Mouse (Mus musculus) MEL (cell line): ENCODE results near the gene Hs6st1.
A peak's percentile ranks its signal among the peaks of the same experiment; 100 is the strongest.

Source experiments
- BHLHE40 ChIP-seq: IDR thresholded peaks from 2 replicates; pipeline ENCODE4 v1.6.1; 2012; ENCODE audit warnings: low read depth, mild to moderate bottlenecking, inconsistent platforms, low read length, improper control_type of control experiment, borderline replicate concordance
- CTCF ChIP-seq, 3 experiments: IDR thresholded peaks in 2 of 3; conservative IDR thresholded peaks in 1 of 3; 2 replicates each; pipeline ENCODE4 v1.5.1; 2011 to 2012; ENCODE audit warnings: low read length in 3 of 3, low read depth in 2 of 3, mild to moderate bottlenecking in 2 of 3, improper control_type of control experiment in 1 of 3, inconsistent platforms in 1 of 3, mixed read lengths in 1 of 3, moderate library complexity in 1 of 3; ENCODE audit not compliant: control insufficient read depth in 1 of 3, insufficient read depth in 1 of 3, poor library complexity in 1 of 3, severe bottlenecking in 1 of 3
- E2F4 ChIP-seq: IDR thresholded peaks from 2 replicates; pipeline ENCODE4 v1.6.1; 2011; ENCODE audit warnings: low read depth, low read length, improper control_type of control experiment, borderline replicate concordance
- ETS1 ChIP-seq: IDR thresholded peaks from 2 replicates; pipeline ENCODE4 v1.6.1; 2012; ENCODE audit warnings: low read depth, mild to moderate bottlenecking, inconsistent platforms, low read length, improper control_type of control experiment, moderate library complexity
- GABPA ChIP-seq: IDR thresholded peaks from 2 replicates; pipeline ENCODE4 v1.6.1; 2012; ENCODE audit warnings: low read depth, mild to moderate bottlenecking, inconsistent platforms, low read length, improper control_type of control experiment, moderate library complexity
- MAFK ChIP-seq: IDR thresholded peaks from 2 replicates; pipeline ENCODE4 v1.6.1; 2011; ENCODE audit warnings: low read depth, mild to moderate bottlenecking, low read length, improper control_type of control experiment, borderline replicate concordance
- NRF1 ChIP-seq: IDR thresholded peaks from 2 replicates; pipeline ENCODE4 v1.6.1; 2014; ENCODE audit warnings: low read depth, mild to moderate bottlenecking, inconsistent platforms, low read length, improper control_type of control experiment, moderate library complexity; ENCODE audit not compliant: poor library complexity, insufficient read depth, severe bottlenecking
- POLR2A ChIP-seq, 2 experiments: IDR thresholded peaks; 2 replicates each; pipeline ENCODE4 v1.6.1; 2011 to 2012; ENCODE audit warnings: low read length in 2 of 2, mild to moderate bottlenecking in 2 of 2, control low read depth in 1 of 2, improper control_type of control experiment in 1 of 2, low read depth in 1 of 2, moderate library complexity in 1 of 2; ENCODE audit not compliant: control insufficient read depth in 1 of 2, insufficient read depth in 1 of 2, poor library complexity in 1 of 2
- TAL1 ChIP-seq: IDR thresholded peaks from 2 replicates; pipeline ENCODE4 v1.6.1; 2012; ENCODE audit warnings: mild to moderate bottlenecking, inconsistent platforms, low read length, moderate library complexity, mixed read lengths
- UBTF ChIP-seq: IDR thresholded peaks from 2 replicates; pipeline ENCODE4 v1.6.1; 2012; ENCODE audit warnings: low read depth, mild to moderate bottlenecking, inconsistent platforms, low read length, improper control_type of control experiment, moderate library complexity, borderline replicate concordance; ENCODE audit not compliant: insufficient read depth
- USF1 ChIP-seq: IDR thresholded peaks from 2 replicates; pipeline ENCODE4 v1.6.1; 2014; ENCODE audit warnings: low read depth, mild to moderate bottlenecking, inconsistent platforms, low read length, improper control_type of control experiment, moderate library complexity
- ZNF384 ChIP-seq: IDR thresholded peaks from 2 replicates; pipeline ENCODE4 v1.6.1; 2012; ENCODE audit warnings: low read depth, mild to moderate bottlenecking, inconsistent platforms, low read length, improper control_type of control experiment

- no peak for TF ChIP-seq NRF1
- TF ChIP-seq CTCF (IDR thresholded peaks at IDR 0.05 in 2 of 3, conservative IDR thresholded peaks at IDR 0.05 in 1 of 3; ENCODE audit: control insufficient read depth in 1 of 3, insufficient read depth in 1 of 3, low read depth in 2 of 3, low read length in 3 of 3, poor library complexity in 1 of 3, severe bottlenecking in 1 of 3), result no peak
- TF ChIP-seq E2F4, result no peak
- no peak for TF ChIP-seq USF1
- no peak for TF ChIP-seq ZNF384
- TF ChIP-seq BHLHE40, result no peak
- TF ChIP-seq MAFK, result no peak
- TF ChIP-seq ETS1, result 0 out of 2 replicates have a peak, but pooled peaks have one; percentile 27
- no peak for TF ChIP-seq GABPA
- TF ChIP-seq POLR2A (IDR thresholded peaks at IDR 0.05; ENCODE audit: control insufficient read depth in 1 of 2, insufficient read depth in 1 of 2, low read depth in 1 of 2, low read length in 2 of 2, poor library complexity in 1 of 2), result no peak
- peak; percentile 50 for TF ChIP-seq TAL1
- no peak for TF ChIP-seq UBTF
Measured at GRCm38 (mm10) chr1:36072588-36073556, 4.7 kb downstream of the Hs6st1 start.
